Mouse (Mus musculus) heart, embryonic 13.5 days (tissue): ENCODE data around the gene Cabp1. TPM values are rescaled to one million over a fixed set of nuclear protein-coding genes. Genes with fewer than 3 reads are reported as not detected.
"Not testable (repeated sequence)": the region's sequence is repeated elsewhere in the genome, so short reads cannot be mapped to it uniquely, and the experiment has no call there.

Experiments used
- ATAC-seq: fragments of 200-750 bp; cut with Nextera tagmentation; 2 replicates; pipeline ENCODE4 v1.8.0; 2017; ENCODE audit warnings: moderate TSS enrichment; ENCODE audit not compliant: insufficient number of reproducible peaks, low FRiP score, low TSS enrichment; ENCODE audit errors: extremely low read depth
- H3K27ac ChIP-seq: fragments of 300-500 bp; sonication (generic); replicated peaks from 2 replicates; pipeline ENCODE4 v1.5.1; 2015; ENCODE audit warnings: moderate library complexity, mild to moderate bottlenecking, inconsistent platforms
- H3K27me3 ChIP-seq: fragments of 300-500 bp; sonication (generic); replicated peaks from 2 replicates; pipeline ENCODE4 v1.6.1; 2015; ENCODE audit warnings: mild to moderate bottlenecking, inconsistent platforms
- H3K36me3 ChIP-seq: fragments of 300-500 bp; sonication (generic); 2 replicates; pipeline ENCODE4 v1.6.1; 2015; ENCODE audit warnings: mild to moderate bottlenecking, inconsistent platforms
- H3K4me1 ChIP-seq: fragments of 300-500 bp; sonication (generic); 2 replicates; pipeline ENCODE4 v1.6.1; 2015; ENCODE audit warnings: inconsistent platforms
- H3K4me2 ChIP-seq: fragments of 300-500 bp; sonication (generic); 2 replicates; pipeline ENCODE4 v1.6.1; 2015; ENCODE audit warnings: inconsistent platforms, mild to moderate bottlenecking, moderate library complexity
- H3K4me3 ChIP-seq: fragments of 300-500 bp; sonication (generic); 2 replicates; pipeline ENCODE4 v1.5.1; 2015; ENCODE audit warnings: moderate library complexity, mild to moderate bottlenecking, inconsistent platforms
- H3K9ac ChIP-seq: fragments of 300-500 bp; sonication (generic); 2 replicates; pipeline ENCODE4 v1.6.1; 2015; ENCODE audit warnings: inconsistent platforms, mild to moderate bottlenecking, moderate library complexity
- H3K9me3 ChIP-seq: fragments of 300-500 bp; sonication (generic); 2 replicates; pipeline ENCODE4 v1.6.1; 2016; ENCODE audit warnings: inconsistent platforms
- WGBS: fragments of 180-500 bp; shearing (Covaris S2); methylation state at CpG from one replicate; pipeline ENCODE4 v1.1.7; 2015; ENCODE audit warnings: mixed read lengths; 5-methylcytosine and 5-hydroxymethylcytosine counted together
- polyA plus RNA-seq: library from polyadenylated mRNA; unstranded; fragments of >200 nt; fragmentation: Nextera tagmentation; extraction: Ambion mirVana; gene quantifications from 2 replicates; pipeline ENCODE4 v1.2.1, GENCODE M21; 2015

Gene Cabp1
- polyA plus RNA-seq, 1 experiment from 2014 or later, result 0.53 TPM

GRCm38 (mm10) chr5:115156933-115157589, 37.1 kb downstream of the Cabp1 start:
- peaks cover 60% of the 10 kb centered on the region for H3K4me1 ChIP-seq
- H3K9ac ChIP-seq, result peak overlapping the region; percentile 96
- no peaks in the 10 kb centered on the region for H3K9me3 ChIP-seq
- H3K4me2 ChIP-seq, result peak overlapping the region; percentile 82
- ATAC-seq, result no peak
- peak overlapping the region; percentile 78 for H3K4me3 ChIP-seq
- 2% methylated on average over 26 of the region's 26 CpGs for WGBS
- H3K36me3 ChIP-seq, result peaks cover 7% of the 10 kb centered on the region; the same call in 1 of the 2 replicates
- H3K27ac ChIP-seq, result peak overlapping the region; percentile 89
- H3K27me3 ChIP-seq, result no peaks in the 10 kb centered on the region

- 48% methylated on average over 7 of the region's 7 CpGs for WGBS
- H3K4me3 ChIP-seq, result peak overlapping the region; percentile 78
- H3K27ac ChIP-seq, result peak overlapping the region; percentile 58
- peaks cover 65% of the 10 kb centered on the region for H3K4me1 ChIP-seq
- peak overlapping the region; percentile 82 for H3K4me2 ChIP-seq
- no peaks in the 10 kb centered on the region for H3K9me3 ChIP-seq
- ATAC-seq, result no peak
- H3K9ac ChIP-seq, result peak overlapping the region; percentile 96
- peaks cover 9% of the 10 kb centered on the region; the same call in 1 of the 2 replicates for H3K36me3 ChIP-seq
- no peaks in the 10 kb centered on the region for H3K27me3 ChIP-seq
These were observed 37.8 kb downstream of the Cabp1 start for GRCm38 (mm10) chr5:115156401-115156800.

- Histone ChIP-seq H3K4me1 (peaks cover 67% of the 10 kb centered on the region), H3K27ac (peak overlapping the region; percentile 58), H3K36me3 (peaks cover 14% of the 10 kb centered on the region), H3K27me3 (no peaks in the 10 kb centered on the region), H3K9ac (peak overlapping the region; percentile 96), H3K9me3 (no peaks in the 10 kb centered on the region), H3K4me3 (peak overlapping the region; percentile 78), H3K4me2 (peak overlapping the region; percentile 82)
- 23% methylated on average over 5 of the region's 5 CpGs for WGBS
- no peak for ATAC-seq
These were observed 38.4 kb downstream of the Cabp1 start for GRCm38 (mm10) chr5:115155831-115156230.

- Histone ChIP-seq H3K9ac (peak overlapping the region; percentile 96), H3K4me1 (peaks cover 67% of the 10 kb centered on the region), H3K4me3 (peak overlapping the region; percentile 78), H3K36me3 (peaks cover 21% of the 10 kb centered on the region), H3K9me3 (no peaks in the 10 kb centered on the region), H3K27ac (peak overlapping the region; percentile 58), H3K27me3 (no peaks in the 10 kb centered on the region), H3K4me2 (peak overlapping the region; percentile 82)
- 48% methylated on average over 13 of the region's 13 CpGs for WGBS
- ATAC-seq, result no peak
These were observed 39.0 kb downstream of the Cabp1 start for GRCm38 (mm10) chr5:115155156-115155631.

GRCm38 (mm10) chr5:115152132-115152956, 41.8 kb downstream of the Cabp1 start:
- H3K4me2 ChIP-seq, result peak overlapping the region; percentile 35

GRCm38 (mm10) chr5:115151457-115151856, 42.7 kb downstream of the Cabp1 start:
- Histone ChIP-seq H3K4me1 (peaks cover 57% of the 10 kb centered on the region), H3K27ac (0 out of 2 replicates have a peak overlapping the region, but pooled peaks have one; percentile 7), H3K4me2 (no peak overlapping the region), H3K27me3 (no peaks in the 10 kb centered on the region), H3K9me3 (no peaks in the 10 kb centered on the region), H3K36me3 (peaks cover 57% of the 10 kb centered on the region), H3K9ac (no peak overlapping the region), H3K4me3 (no peak overlapping the region)
- ATAC-seq, result no peak
- 82% methylated on average over 13 of the region's 13 CpGs for WGBS

More at GRCm38 (mm10) chr5:115152132-115152956, 41.8 kb downstream of the Cabp1 start:
- Histone ChIP-seq H3K4me3 (no peak overlapping the region), H3K27me3 (no peaks in the 10 kb centered on the region), H3K36me3 (peaks cover 48% of the 10 kb centered on the region), H3K4me1 (peaks cover 63% of the 10 kb centered on the region), H3K9me3 (no peaks in the 10 kb centered on the region), H3K9ac (peak overlapping the region; percentile 65), H3K27ac (peak overlapping the region; percentile 61)
- 27% methylated on average over 8 of the region's 8 CpGs for WGBS
- no peak for ATAC-seq

- no peak overlapping the region for H3K4me3 ChIP-seq
- peaks cover 52% of the 10 kb centered on the region for H3K4me1 ChIP-seq
- no peaks in the 10 kb centered on the region for H3K9me3 ChIP-seq
- 0 out of 2 replicates have a peak overlapping the region, but pooled peaks have one; percentile 7 for H3K27ac ChIP-seq
- H3K27me3 ChIP-seq, result no peaks in the 10 kb centered on the region
- WGBS, result 57% methylated on average over 5 of the region's 5 CpGs
- no peak for ATAC-seq
- peaks cover 62% of the 10 kb centered on the region for H3K36me3 ChIP-seq
- no peak overlapping the region for H3K9ac ChIP-seq
- H3K4me2 ChIP-seq, result no peak overlapping the region
These were observed 43.2 kb downstream of the Cabp1 start for GRCm38 (mm10) chr5:115150991-115151390.

- Histone ChIP-seq H3K27ac (no peak overlapping the region), H3K9me3 (no peaks in the 10 kb centered on the region), H3K27me3 (no peaks in the 10 kb centered on the region), H3K9ac (no peak overlapping the region), H3K36me3 (peaks cover 73% of the 10 kb centered on the region), H3K4me1 (peaks cover 41% of the 10 kb centered on the region), H3K4me2 (no peak overlapping the region), H3K4me3 (no peak overlapping the region)
- WGBS, result 92% methylated on average over 14 of the region's 14 CpGs
- ATAC-seq, result no peak
These were observed 44.3 kb downstream of the Cabp1 start for GRCm38 (mm10) chr5:115149675-115150459.

GRCm38 (mm10) chr5:115148872-115149271, 45.3 kb downstream of the Cabp1 start:
- no CpG with 5 or more reads among the region's 1 CpGs for WGBS
- peaks cover 31% of the 10 kb centered on the region for H3K4me1 ChIP-seq
- H3K9me3 ChIP-seq, H3K4me2 ChIP-seq, H3K9ac ChIP-seq, H3K27ac ChIP-seq, H3K27me3 ChIP-seq, H3K4me3 ChIP-seq, ATAC-seq: not testable (repeated sequence)
- H3K36me3 ChIP-seq, result peaks cover 83% of the 10 kb centered on the region

- WGBS, result 81% methylated on average over 8 of the region's 8 CpGs
- no peak overlapping the region for H3K27ac ChIP-seq
These were observed 45.8 kb downstream of the Cabp1 start for GRCm38 (mm10) chr5:115148378-115148777.

GRCm38 (mm10) chr5:115147388-115147787, 46.8 kb downstream of the Cabp1 start:
- Histone ChIP-seq H3K36me3 (peaks cover 82% of the 10 kb centered on the region), H3K9ac (no peak overlapping the region), H3K9me3 (no peaks in the 10 kb centered on the region), H3K27ac (no peak overlapping the region), H3K4me1 (peaks cover 16% of the 10 kb centered on the region), H3K4me3 (no peak overlapping the region), H3K4me2 (no peak overlapping the region), H3K27me3 (no peaks in the 10 kb centered on the region)
- no peak for ATAC-seq
- WGBS, result 81% methylated on average over 3 of the region's 3 CpGs

More at GRCm38 (mm10) chr5:115148378-115148777, 45.8 kb downstream of the Cabp1 start:
- Histone ChIP-seq H3K9me3 (no peaks in the 10 kb centered on the region), H3K27me3 (no peaks in the 10 kb centered on the region), H3K9ac (no peak overlapping the region), H3K4me3 (no peak overlapping the region), H3K36me3 (peaks cover 84% of the 10 kb centered on the region), H3K4me2 (no peak overlapping the region), H3K4me1 (peaks cover 26% of the 10 kb centered on the region)
- no peak for ATAC-seq
